Mouse (Mus musculus): ENCODE results near the gene Socs7.

Socs7 gene

GRCm38 (mm10) chr11:97383764-97384163 is 21.4 kb downstream of the Socs7 start:
- CTCF ChIA-PET, result no interaction called here

DNA sequence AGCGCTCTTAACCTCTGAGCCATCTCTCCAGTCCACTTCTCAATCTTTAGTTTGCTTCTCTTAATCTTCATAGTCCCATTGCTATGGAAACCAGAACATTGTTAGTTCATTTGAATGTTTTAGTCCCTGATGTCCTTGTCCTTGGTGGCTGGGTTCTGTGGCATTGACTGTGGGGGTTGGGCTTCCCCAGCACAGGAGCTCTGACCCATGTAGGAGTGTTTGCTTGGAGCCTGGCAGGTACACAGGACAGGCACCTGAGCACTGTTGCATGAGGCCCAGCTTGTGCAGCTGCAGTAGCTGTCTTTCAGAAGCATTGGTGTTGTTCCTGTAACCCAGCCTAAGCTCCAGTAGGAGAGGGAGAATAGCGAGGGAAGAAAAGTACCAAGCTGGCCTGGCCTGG is 25.5 kb downstream of the Socs7 start:
- CTCF ChIA-PET, result no interaction called here

DNA sequence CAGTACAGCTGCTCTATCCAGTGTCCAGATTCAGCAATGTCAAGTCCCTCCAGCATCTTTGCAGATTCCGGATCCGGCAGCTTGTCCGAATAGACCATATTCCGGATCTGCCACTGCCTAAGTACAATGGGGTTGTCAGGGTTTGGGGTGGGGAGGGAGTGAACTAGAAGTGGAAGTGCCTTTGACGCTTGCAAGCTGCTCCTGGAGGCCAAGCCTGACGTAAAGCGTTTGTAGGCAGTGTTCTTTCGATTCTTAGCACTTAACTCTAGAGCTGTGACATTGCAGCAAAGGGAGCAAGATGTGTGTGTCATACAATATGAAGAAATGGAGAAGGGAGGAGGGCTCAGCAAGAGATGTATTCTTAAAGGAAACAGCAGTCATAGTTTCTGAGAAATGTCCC is 26.8 kb downstream of the Socs7 start:
- CTCF ChIA-PET, result no interaction called here

DNA sequence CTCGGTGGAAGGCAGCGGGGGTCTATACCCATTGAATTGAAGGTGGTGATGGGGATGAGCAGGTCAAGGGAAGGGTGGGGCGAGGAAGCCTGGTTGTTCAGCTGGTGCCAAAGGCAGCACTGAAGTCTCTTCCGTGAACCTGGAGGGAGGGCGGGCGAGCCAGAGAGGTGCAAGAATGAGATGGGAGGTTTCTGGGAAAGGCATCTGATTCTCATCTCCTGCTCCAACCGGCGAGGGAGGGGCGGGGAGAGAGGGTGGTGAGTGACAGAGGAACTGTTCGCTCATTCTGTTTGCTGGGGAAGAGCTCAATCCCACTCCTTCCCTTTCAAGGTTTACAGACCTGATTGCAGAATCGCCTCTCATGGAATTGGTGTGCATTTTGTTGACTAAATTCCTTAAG is 31.3 kb downstream of the Socs7 start:
- CTCF ChIA-PET, result no interaction called here

GRCm38 (mm10) chr11:97394146-97394545 is 31.8 kb downstream of the Socs7 start:
- CTCF ChIA-PET, result no interaction called here

DNA sequence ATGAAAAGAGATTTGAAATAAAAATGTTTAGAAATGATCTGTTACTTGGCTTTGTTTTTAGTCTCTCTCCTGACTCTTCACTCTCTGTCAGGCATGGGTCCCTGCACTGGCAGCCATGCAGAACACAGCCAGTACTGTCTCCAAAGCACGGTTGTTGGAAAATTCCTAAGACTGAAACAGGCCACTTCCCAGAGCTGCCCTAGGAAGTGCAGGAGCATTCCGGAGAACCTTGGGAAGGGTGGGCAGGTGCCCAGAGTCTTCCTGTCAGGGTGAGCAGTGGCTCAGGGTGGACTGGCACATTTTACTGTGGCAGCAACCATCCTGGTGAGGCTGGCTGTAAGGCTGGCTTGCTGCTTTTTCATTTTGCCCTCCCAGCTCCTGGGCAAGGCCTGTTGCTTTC is 36.2 kb downstream of the Socs7 start:
- CTCF ChIA-PET, result no interaction called here

DNA sequence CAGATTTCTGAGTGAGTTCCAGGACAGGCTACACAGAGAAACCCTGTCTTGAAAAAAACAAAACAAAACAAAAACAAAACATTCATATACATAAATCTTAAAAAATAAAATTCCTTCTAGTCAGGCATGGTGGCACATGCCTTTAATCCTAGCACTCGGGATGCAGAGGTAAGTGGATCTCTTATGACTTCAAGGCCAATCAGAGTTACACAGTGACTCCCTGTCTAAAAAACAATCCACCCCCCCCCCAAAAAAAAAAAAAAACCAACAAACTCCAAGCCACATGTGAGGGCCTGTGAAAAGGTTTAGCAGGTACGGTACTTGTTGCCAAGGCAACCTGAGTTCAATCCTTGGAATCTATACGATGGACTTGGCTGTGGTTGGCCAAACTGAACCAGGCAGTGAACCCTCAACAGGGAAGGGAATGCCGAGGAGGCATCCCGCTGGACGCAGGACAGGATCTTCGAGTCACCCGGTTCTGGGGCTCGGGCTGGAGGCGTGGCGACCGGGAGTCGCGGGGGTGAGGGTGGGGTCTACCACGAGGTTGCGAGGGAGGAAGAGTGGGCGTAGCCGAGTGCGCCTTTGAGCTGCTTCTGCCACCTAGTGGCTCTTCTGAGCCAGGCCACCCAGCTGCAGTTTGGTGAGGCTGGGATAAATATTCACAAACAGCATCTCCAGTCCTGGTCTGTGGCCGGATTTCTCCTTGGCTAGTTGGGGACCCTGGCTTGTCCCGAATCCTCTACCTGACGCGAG is 37.8 kb downstream of the Socs7 start:
- CTCF ChIA-PET, result interaction anchor here (0.6 to 0.7 kb wide), 2 partner anchors 42 to 1135 kb away, joined by 3 to 11 read pairs; no protein-coding TSS in a partner anchor

- CTCF ChIA-PET, result interaction anchor here (0.6 kb wide), 1 partner anchor 58 kb away, joined by 3 read pairs; no protein-coding TSS in a partner anchor
Observed at GRCm38 (mm10) chr11:97401082-97401481, 38.7 kb downstream of the Socs7 start.

- CTCF ChIA-PET, result interaction anchor here (0.6 kb wide), 2 partner anchors 44 to 59 kb away, joined by 3 to 4 read pairs; no protein-coding TSS in a partner anchor
Observed at GRCm38 (mm10) chr11:97401686-97402435, 39.5 kb downstream of the Socs7 start.

- CTCF ChIA-PET, result no interaction called here
Observed at GRCm38 (mm10) chr11:97402746-97403145, 40.4 kb downstream of the Socs7 start.

GRCm38 (mm10) chr11:97403614-97404183 is 41.3 kb downstream of the Socs7 start:
- CTCF ChIA-PET, result no interaction called here

GRCm38 (mm10) chr11:97404184-97404760 is 41.9 kb downstream of the Socs7 start:
- CTCF ChIA-PET, result interaction anchor here (0.6 kb wide), 1 partner anchor 30 kb away, joined by 13 read pairs; no protein-coding TSS in a partner anchor

- CTCF ChIA-PET, result interaction anchor here (0.6 to 0.7 kb wide), 2 partner anchors 29 to 85 kb away, joined by 3 to 13 read pairs; no protein-coding TSS in a partner anchor
Observed at GRCm38 (mm10) chr11:97404761-97405190, 42.4 kb downstream of the Socs7 start.

DNA sequence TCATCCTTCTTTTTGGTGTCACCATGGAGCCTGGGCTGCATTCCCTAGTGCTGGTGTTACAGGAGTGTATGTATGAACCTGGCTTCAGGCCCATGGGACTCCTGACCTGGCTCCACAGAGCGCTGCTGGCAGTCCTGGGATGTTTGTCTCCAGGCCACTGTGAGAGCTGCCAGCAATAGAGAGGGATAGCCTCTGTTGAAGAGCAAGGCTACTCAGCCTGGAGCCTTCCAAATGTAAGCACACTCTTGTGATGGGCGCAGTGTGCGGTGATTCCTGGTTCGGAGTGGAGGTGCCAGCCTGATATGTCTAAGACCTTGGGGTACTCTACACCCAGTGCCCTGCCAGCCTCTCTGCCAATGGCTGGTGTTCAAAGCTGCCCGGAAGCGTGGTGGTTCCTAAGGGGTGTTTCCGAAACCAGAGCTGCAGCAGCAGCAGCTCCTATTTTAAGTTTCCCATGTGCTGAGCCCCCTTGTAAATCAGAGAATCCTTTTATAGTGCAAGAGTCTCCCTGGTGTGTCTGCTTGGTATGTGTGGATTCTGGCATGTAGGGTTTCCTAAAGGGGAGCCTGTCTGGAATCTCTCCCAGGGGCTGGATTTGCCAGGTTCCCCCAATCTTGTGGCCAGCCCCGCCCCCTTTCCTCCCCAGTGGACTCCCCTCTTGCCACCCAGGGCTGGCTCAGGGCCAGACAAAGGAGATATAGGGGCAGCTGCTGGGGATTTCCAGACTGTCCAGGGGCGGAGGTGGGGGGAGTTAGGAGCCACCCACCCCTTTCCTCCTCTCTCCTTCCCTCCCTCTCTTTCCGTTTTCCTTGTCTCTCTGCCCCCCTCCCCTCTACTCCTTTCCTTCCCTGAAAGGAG is 44.0 kb downstream of the Socs7 start:
- CTCF ChIA-PET, result interaction anchor here (0.6 to 0.9 kb wide), 2 partner anchors 114 to 202 kb away, joined by 3 to 5 read pairs; no protein-coding TSS in a partner anchor

DNA sequence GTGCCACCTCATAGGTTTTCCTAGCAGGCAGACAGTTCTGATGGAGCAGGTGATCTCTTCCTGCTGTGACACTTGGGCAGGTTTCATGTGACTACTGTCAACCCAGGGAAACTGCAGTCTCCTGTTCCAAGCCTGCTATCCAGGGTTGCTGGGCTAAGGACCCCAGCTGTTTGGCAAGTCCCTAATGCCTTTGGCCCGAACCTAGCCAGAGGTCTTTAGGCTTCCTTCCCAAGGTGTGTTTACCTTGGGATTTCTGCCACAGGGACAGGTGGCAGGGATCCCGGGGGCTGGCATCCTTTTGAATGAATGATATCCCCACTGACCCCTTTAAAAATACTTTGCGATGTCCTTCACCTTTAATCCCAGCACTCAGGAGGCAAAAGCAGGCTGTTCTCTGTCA is 45.1 kb downstream of the Socs7 start:
- CTCF ChIA-PET, result no interaction called here

DNA sequence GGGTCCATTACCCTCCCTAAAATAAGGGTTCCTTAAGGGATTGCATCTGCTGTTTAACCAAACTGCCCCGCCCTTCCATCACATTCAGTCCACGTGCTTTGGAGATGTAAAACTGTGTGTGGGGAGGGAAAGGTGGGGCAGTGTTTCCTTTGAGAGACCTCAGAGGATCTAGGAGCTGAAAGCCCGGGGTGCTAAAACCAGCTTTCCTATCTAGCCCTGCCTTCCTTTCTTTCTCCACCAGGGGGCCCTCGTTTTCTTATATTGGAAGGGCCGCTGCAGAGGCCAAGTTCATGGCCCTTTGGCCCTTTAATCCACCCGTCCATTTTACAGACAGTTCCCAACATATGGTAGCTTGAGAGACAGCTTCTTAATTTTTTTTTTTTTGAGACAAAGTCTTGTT is 45.8 kb downstream of the Socs7 start:
- CTCF ChIA-PET, result interaction anchor here (0.7 to 1.7 kb wide), 5 partner anchors 37 to 81 kb away, joined by 3 to 15 read pairs (median 5); no protein-coding TSS in a partner anchor

- CTCF ChIA-PET, result interaction anchor here (0.9 kb wide), 1 partner anchor 64 kb away, joined by 6 read pairs; no protein-coding TSS in a partner anchor
Observed at GRCm38 (mm10) chr11:97410958-97411357, 48.6 kb downstream of the Socs7 start.

- CTCF ChIA-PET, result no interaction called here
Observed at GRCm38 (mm10) chr11:97412117-97412516, 49.8 kb downstream of the Socs7 start.

DNA sequence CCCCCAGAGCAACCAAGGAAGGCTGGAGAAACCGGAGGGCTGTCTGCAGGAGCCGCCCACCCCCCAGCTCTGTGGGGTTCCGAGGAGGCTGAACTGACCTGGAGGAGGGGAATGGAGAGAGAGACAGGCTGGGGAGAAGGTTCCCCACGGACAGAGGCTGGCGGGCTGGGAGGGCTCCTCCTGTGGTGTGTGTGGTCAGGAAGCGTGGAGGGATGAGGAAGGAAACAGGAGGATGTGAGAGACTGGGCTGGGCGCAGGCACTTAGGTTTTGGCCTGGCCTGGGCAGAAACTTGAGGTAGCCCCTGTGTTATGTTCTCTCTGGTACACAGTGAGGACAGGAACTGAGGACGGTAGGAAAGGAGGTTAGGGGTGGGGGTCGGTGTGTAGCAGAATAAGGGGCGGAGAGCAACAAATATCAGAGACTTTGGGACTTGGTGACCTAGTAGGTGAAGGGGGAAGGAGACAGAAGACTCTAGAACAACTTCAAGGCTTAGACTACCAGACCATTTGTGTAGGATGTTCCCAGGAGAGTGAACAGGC is 50.5 kb downstream of the Socs7 start:
- CTCF ChIA-PET, result interaction anchor here (0.6 kb wide), 1 partner anchor 33 kb away, joined by 3 read pairs; no protein-coding TSS in a partner anchor

DNA sequence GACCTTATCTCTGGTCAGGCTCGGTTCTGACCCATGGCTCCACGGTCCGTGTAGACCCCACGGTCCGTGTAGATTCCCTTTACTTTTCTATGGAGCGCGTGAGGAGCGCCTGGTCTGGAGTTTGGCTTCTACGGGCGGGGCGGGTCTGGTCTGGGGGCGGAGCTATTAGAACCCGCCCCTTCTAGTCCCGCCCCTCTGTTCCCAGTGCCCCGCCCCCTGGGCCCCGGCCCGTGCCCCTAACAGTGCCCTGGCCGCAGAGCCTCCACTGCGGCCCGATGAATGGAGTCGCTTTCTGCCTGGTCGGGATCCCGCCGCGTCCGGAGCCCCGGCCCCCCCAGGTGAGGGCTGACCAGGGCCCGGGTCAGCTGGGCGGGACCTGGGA is 53.0 kb downstream of the Socs7 start, which contains the start of gene Arhgap23:
TSS of gene Arhgap23 (plus strand) at position 204 of the 382 bp plus-strand sequence.
- CTCF ChIA-PET, result no interaction called here
